Mouse (Mus musculus) heart, adult 2 months (tissue): ENCODE data around the gene Qsox2. TPM values are rescaled to one million over a fixed set of nuclear protein-coding genes. Genes with fewer than 3 reads are reported as not detected.

Experiments
- DNase-seq, 2 experiments: peaks; one replicate each; pipeline ENCODE4 v3.0.0; 2021
- H3K27ac ChIP-seq: fragments of 200-600 bp; 2 replicates; pipeline ENCODE4 v1.8.1; 2022
- H3K27me3 ChIP-seq: fragments of 200-500 bp; 2 replicates; pipeline ENCODE4 v1.6.1; 2012; ENCODE audit warnings: mild to moderate bottlenecking, low read length, inconsistent platforms, mixed read lengths; ENCODE audit not compliant: control insufficient read depth, insufficient read depth
- H3K36me3 ChIP-seq: fragments of 200-500 bp; 2 replicates; pipeline ENCODE4 v1.6.1; 2012; ENCODE audit warnings: low read length, inconsistent platforms; ENCODE audit not compliant: control insufficient read depth, insufficient read depth
- H3K4me1 ChIP-seq: fragments of 200-500 bp; 2 replicates; pipeline ENCODE4 v1.6.1; 2011; ENCODE audit warnings: low read length; ENCODE audit not compliant: control insufficient read depth, insufficient read depth
- H3K4me3 ChIP-seq: fragments of 200-600 bp; 2 replicates; pipeline ENCODE4 v1.8.1; 2022
- H3K79me2 ChIP-seq: fragments of 200-500 bp; replicated peaks from 2 replicates; pipeline ENCODE4 v1.6.1; 2012; ENCODE audit warnings: mild to moderate bottlenecking, inconsistent platforms, low read length, moderate library complexity, mixed read lengths; ENCODE audit not compliant: control insufficient read depth, insufficient read depth
- H3K9ac ChIP-seq: fragments of 200-500 bp; 2 replicates; pipeline ENCODE4 v1.6.1; 2012; ENCODE audit warnings: low read depth, mild to moderate bottlenecking, control low read depth, inconsistent platforms, low read length, mixed read lengths
- CTCF ChIP-seq: fragments of 200-600 bp; IDR thresholded peaks from 2 replicates; pipeline ENCODE4 v1.8.1; 2022; ENCODE audit warnings: antibody characterized with exemption, mild to moderate bottlenecking, moderate library complexity
- EP300 ChIP-seq: fragments of 200-500 bp; IDR thresholded peaks from 2 replicates; pipeline ENCODE4 v1.6.1; 2011; ENCODE audit warnings: low read depth, low read length, control low read depth; ENCODE audit not compliant: insufficient read depth
- POLR2A ChIP-seq: fragments of 200-500 bp; IDR thresholded peaks from 2 replicates; pipeline ENCODE4 v1.6.1; 2011; ENCODE audit warnings: mild to moderate bottlenecking, low read depth, low read length, control low read depth; ENCODE audit not compliant: insufficient read depth
- WGBS: fragments of 180-500 bp; shearing (Covaris S2); methylation state at CpG from one replicate; pipeline ENCODE4 v1.1.7; 2018; 5-methylcytosine and 5-hydroxymethylcytosine counted together
- intact Hi-C: fragments of 180-260 bp; cut with DNase I; formaldehyde crosslinking; loops from one replicate; pipeline ENCODE4 v1.15.1; 2025
- polyA plus RNA-seq: library from polyadenylated mRNA; depleted of rRNA; stranded (reverse); fragments of >200 nt; gene quantifications from 2 replicates; pipeline ENCODE4 v1.2.3, GENCODE M21; 2012
- total RNA-seq, 2 experiments: library from RNA; stranded (reverse); gene quantifications; 2 replicates each; pipeline ENCODE4 v1.2.3; 2021

Gene Qsox2
- total and polyA plus RNA-seq, 3 experiments = 11.1 to 22.2 (median 17.3) TPM

DNA sequence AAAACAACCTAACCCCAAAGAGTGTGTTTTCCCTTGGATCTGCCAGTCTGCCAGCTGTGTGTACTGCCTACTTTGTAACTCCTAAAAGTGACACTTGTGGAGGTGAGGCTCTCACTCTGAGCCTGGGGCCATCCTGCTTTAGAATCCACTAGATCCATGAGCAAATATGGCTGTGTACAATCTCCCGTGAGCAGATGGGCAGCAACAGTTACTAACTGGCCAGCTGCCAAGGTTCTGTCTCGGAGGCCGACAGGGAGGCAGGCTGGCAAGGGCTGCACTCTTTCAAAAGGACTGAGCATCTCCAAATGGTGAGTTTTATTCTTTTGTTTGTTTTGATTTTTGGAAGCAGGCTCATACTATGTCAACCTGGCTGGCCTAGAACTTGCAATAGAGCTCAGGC lies 22.8 kb downstream of the Qsox2 start:
- 24% methylated on average over 3 of the region's 3 CpGs for WGBS
- no peak for DNase-seq
- Histone ChIP-seq H3K4me3 (no peak overlapping the region), H3K36me3 (no peaks in the 10 kb centered on the region), H3K27ac (no peak overlapping the region), H3K9ac (no peak overlapping the region), H3K79me2 (no peaks in the 10 kb centered on the region), H3K27me3 (no peaks in the 10 kb centered on the region), H3K4me1 (no peaks in the 10 kb centered on the region)
- intact Hi-C loops = no loop called here
- TF ChIP-seq POLR2A (no peak), EP300 (no peak), CTCF (no peak)

DNA sequence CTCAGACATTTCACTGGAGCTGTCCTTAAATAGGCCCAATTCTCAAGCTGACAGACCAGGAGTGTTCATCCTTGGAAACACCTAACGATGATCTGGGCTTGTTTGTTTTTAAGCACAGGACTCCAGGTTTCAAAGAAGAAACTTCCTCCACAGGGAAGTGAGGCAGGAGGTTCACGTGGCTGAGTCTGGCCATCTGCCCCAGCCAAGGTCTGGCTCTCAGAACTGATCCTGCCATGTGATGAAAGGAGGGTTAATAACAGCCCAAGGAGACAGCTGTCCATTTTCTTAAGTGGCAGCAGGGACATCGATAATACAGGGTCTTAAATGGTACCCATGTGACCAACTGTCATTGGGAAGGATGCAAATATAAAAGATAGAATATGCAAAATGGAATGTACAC lies 27.8 kb downstream of the Qsox2 start:
- Histone ChIP-seq H3K4me3 (no peak overlapping the region), H3K36me3 (no peaks in the 10 kb centered on the region), H3K79me2 (no peaks in the 10 kb centered on the region), H3K9ac (no peak overlapping the region), H3K4me1 (no peaks in the 10 kb centered on the region), H3K27ac (no peak overlapping the region), H3K27me3 (peaks cover 4% of the 10 kb centered on the region; the same call in 1 of the 2 replicates)
- no peak for TF ChIP-seq EP300
- TF ChIP-seq POLR2A = no peak
- intact Hi-C loops = no loop called here
- 81% methylated on average over 3 of the region's 3 CpGs for WGBS
- no peak for DNase-seq

DNA sequence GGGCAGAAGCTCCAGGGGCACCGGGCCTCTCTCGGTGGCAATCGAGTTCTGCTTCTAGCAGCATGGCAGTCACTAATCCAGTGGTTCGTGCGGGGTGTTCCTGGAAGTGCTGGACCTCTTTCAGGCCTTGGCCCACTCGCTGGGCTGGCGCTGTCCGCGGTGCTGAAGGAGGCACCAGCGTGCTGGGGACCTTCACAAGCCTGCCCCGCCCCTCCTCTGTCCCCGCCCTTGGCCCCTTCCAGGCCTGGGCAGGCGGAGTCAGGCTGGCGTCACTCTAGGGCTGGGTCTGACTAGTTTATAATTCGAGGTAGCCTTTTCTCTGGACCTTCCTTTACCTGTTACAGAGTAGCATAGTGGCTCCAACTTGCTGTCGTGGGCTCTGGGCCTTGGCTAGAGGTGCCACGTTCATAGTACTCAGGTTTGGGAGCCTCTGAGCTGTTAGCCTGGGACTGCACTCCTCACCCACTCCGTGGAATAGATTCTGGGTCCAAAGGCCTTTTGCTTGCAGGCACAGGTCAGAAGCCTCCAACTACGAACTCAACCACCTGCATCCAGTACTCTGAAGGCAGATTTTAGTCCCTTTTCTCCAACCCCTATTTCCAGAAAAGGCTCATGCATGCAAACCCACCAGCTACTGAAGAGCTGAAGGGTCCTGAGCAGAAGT lies 29.1 kb downstream of the Qsox2 start, which contains the start of gene Lhx3:
Gene Lhx3 (minus strand): TSS at position 164 of the 664 bp plus-strand sequence.
- DNase-seq = peak; percentile 80 to 85
- intact Hi-C loops = no loop called here
- 9% methylated on average over 19 of the region's 19 CpGs for WGBS
- peaks cover 8% of the 10 kb centered on the region; the same call in 1 of the 2 replicates for H3K27me3 ChIP-seq
- no peaks in the 10 kb centered on the region for H3K4me1 ChIP-seq
- no peak for TF ChIP-seq CTCF
- TF ChIP-seq POLR2A = no peak
- no peak for TF ChIP-seq EP300
- no peaks in the 10 kb centered on the region for H3K79me2 ChIP-seq
- H3K36me3 ChIP-seq = no peaks in the 10 kb centered on the region
- no peak within 1 kb of the TSS for H3K27ac ChIP-seq
- H3K4me3 ChIP-seq = no peak within 1 kb of the TSS
- no peak within 1 kb of the TSS for H3K9ac ChIP-seq

DNA sequence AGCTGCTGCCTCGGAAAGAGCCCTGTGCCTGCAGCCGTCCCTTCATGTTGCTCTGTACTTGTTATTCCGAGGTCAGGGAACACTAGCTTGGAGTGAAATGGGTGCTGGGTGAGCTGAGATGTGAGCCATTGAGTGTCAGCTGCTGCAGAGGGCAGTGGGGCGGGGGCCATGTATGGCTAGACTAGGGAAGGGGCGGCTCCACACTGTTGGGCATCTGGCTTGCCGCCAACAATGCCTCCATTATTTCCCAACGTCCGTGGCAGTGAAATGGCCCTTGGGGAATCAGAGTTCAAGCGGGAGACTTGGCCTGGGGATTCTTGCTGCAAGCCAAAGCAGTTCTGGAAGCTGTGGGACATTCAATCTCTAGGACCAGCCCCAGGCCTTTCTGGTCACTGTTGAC lies 29.8 kb downstream of the Qsox2 start:
- WGBS = 16% methylated on average over 9 of the region's 9 CpGs
- Histone ChIP-seq H3K79me2 (no peaks in the 10 kb centered on the region), H3K27ac (no peak overlapping the region), H3K36me3 (no peaks in the 10 kb centered on the region), H3K27me3 (peaks cover 13% of the 10 kb centered on the region), H3K4me1 (no peaks in the 10 kb centered on the region), H3K9ac (no peak overlapping the region), H3K4me3 (no peak overlapping the region)
- intact Hi-C loops = no loop called here
- DNase-seq = no peak
- TF ChIP-seq EP300 (no peak), POLR2A (no peak), CTCF (no peak)

DNA sequence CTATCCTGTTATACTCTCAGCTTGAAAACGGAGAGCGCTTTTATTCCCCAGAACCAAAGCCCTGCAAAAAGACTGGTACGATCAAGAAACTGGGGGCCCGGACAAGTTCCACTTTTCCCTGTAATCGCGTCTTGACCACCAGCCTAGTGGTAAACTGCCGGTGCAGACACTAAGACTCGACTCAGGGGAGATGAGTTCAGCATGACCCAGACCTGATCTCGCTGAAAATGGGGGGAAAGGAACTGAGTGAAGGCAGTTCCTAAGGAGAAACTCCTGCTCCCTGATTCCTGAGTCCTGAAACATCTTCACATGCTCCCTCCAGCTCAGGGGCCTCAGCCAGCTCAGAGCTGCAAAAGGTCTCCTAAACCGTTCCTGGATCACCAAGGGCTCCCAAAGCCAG lies 31.6 kb downstream of the Qsox2 start:
- DNase-seq = no peak
- H3K4me3 ChIP-seq = no peak overlapping the region
- H3K36me3 ChIP-seq = no peaks in the 10 kb centered on the region
- no peak for TF ChIP-seq EP300
- TF ChIP-seq CTCF = no peak
- H3K79me2 ChIP-seq = no peaks in the 10 kb centered on the region
- H3K9ac ChIP-seq = no peak overlapping the region
- peaks cover 23% of the 10 kb centered on the region for H3K27me3 ChIP-seq
- WGBS = 22% methylated on average over 10 of the region's 10 CpGs
- H3K4me1 ChIP-seq = no peaks in the 10 kb centered on the region
- no peak overlapping the region for H3K27ac ChIP-seq
- intact Hi-C loops = no loop called here

DNA sequence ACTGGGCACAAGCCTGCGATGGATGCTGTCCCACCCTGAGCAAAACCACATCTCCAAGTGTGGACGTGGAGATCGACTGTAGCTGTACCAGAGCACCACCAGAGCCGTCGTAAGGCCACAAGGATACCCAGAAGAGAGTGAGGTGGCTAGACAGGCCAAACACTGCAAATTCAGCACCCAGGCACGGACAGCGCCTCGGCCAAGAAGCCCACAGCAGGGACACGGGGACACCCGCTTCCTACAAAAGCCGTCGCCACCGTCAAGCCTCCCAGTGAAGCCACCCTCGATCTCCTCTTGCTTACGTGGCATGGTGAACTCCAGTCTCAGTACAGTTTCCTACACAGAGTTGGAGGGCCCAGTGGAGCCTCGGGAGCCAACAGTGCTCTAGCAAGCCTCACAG lies 32.2 kb downstream of the Qsox2 start:
- TF ChIP-seq CTCF = no peak
- TF ChIP-seq POLR2A = no peak
- TF ChIP-seq EP300 = no peak
- Histone ChIP-seq H3K4me3 (no peak overlapping the region), H3K9ac (no peak overlapping the region), H3K79me2 (no peaks in the 10 kb centered on the region), H3K27me3 (peaks cover 23% of the 10 kb centered on the region), H3K36me3 (no peaks in the 10 kb centered on the region), H3K27ac (no peak overlapping the region), H3K4me1 (no peaks in the 10 kb centered on the region)
- intact Hi-C loops = no loop called here
- WGBS = 3% methylated on average over 16 of the region's 16 CpGs
- peak in 1 of 2 experiments; percentile 41 for DNase-seq
